Mouse (Mus musculus): ENCODE results near the gene Elob.

Elob gene

DNA sequence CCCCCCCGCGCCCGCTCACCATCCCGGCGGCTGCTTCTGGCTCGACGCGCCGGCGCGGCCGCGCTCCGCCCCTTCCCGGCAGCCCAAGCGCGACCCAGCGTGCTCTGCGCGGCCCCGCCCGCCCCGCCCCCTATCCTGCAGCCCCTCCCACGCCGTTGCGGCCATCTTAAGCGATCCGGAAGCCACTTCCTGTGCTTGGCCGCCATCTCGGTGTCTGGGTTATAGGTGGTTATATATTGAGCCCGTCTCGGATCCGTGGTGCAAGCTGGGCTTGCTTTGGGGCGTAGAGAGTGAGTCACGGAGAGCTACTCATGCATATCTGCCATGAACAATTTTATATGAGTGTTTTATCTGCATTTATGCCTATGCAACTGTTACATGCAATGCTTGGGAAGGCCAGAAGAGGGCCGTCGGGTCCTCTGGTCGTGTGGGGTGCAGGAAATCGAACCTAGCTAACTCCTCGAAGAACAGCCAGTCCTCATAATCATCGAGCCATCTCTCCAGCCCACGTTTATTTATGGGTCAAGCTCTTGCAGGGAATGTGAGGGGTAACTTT lies at the start of gene Elob:
TSS of gene Elob (minus strand) at position 73 of the 556 bp plus-strand sequence.
- DNase-seq = peak; percentile 87

DNA sequence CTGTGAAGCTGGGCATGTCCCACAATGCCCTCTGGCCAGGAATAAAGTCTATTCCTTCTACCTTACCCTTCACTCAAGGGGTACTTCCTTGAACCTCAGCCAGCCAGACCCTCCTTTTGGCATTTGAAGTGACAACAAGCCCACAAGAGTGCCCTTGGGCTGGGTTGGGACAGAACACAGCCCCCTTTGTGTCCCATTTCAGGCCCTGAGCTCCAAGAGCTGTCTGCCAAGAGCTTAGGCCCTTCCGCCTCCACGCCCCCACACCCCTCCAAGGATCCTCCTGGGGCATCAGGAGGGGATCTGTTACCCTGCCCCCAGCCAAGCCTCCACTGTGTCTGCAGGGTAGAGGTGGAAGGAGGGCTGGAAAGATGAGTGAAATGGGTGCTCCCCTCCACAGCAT lies 48.2 kb upstream of the Elob start:
- no peak for DNase-seq

DNA sequence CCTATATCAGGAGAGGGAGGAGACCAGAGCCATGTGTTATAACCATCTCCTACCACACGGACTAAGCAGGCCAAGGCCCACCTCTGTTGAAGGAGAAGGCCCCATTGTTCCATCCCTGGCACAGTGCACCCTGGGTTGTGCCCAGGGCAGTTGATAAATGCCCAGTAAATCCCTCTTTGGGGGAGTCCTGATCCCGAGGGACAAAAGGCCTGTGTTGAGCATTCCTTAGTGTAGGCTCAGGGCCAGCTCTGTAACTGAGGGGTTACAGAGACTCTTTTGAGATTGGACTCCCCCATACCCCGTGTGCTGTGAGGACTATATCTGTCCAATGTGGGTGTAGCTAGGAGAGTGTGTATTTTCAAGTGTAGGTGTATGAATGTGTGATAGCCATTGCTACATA lies 47.8 kb upstream of the Elob start:
- DNase-seq = no peak

DNA sequence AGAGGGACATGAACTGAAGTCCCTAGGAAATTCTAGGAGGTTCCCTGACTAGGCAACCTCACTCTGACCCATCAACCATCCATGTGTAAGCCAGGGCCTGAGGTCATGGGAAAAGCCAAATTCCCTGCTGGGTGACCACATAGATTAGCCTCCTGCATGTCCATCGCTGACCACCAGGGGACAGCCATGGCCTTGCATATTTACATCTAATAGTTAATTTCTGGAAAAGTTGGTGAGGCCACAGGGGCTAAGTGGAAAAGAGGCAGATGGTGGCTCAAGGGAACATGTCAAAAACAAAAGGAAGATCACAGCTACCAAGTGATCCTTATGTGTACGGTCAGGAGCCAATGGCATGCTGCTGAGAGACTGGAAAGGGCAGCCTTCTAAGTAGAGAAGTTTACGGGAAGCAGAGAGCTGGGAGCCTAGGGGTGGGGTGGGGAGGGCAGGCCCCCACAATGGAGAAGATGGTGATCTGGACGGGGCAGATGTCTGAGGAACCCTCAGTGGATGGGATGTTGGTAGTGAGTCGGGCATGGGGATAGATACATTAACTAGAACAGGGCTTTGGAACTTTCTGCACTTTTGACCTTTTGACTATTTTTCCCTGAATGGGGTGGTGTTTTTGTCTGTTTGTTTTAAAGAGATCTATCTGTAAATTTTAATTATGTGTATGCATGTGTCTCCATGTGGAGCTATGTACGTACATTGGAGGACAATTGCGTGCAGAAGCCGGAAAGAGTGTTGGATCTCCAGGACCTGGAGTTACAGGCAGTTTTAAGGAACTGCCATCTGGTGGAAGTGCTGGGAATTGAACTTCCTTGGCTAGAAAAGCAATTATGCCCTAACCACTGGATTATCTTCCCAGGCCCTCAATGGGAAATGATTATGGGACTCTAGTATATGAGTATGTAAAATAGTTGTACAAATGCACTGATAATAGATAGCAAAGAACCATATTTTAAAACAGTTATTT lies 45.2 kb upstream of the Elob start:
- DNase-seq = no peak

DNA sequence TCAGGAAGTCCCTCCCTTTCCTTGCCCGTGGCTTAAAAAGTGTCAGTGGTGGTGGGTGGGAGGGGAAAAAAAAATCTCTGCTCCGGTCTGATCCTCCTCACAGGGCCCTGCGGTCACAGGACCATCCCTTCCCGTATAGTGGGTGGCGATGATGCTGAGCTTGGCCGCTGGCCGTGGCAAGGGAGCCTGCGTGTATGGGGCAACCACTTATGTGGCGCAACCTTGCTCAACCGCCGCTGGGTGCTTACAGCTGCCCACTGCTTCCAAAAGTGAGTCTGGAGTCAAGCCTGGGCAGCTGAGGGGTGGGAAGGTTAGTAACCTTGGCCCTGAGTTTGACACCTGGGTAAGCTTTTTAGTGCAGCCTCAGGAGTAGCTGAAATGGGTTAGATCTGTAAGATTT lies 39.6 kb upstream of the Elob start:
- no peak for DNase-seq

DNA sequence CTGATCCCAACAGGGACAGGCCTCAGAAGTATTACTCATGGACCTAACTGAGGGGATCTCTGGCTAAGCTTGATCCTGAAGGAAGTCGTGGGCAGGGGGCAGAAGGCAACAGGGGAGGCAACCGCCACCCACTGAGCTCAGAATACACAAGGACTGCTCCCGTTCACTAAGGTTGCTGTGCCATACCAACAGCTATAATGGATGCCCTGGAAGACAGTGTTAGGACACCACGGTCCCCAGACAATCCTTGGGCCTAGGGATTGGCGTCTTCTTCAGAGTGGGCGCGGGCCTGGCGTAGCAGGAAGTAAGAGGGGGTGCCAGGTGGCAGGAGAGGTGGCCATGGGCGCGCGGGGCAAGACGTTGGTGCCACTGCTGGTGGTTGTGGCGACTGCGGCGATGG lies 38.8 kb upstream of the Elob start, which contains the start of gene Prss21:
TSS of gene Prss21 (plus strand) at position 301 of the 400 bp plus-strand sequence.
- no peak for DNase-seq

DNA sequence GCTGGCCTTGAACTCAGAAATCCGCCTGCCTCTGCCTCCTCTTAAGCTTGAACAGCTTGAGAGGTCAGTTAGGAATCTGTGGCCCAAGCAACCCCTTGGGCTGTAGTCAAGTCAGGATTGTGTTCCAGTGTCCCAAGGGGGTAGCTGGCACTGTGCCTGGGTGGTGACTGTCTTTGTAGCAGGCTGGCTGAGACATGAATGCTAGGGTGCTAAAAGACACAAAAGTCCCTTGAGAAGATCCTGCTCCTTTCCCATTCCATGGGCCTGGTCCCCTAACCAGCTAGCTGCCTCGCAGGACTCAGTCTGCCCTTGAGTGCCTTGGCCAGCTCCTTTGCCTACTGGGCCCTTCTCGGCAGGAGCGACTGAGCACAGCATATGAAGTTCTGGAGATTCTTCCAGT lies 34.0 kb upstream of the Elob start:
- DNase-seq = no peak

DNA sequence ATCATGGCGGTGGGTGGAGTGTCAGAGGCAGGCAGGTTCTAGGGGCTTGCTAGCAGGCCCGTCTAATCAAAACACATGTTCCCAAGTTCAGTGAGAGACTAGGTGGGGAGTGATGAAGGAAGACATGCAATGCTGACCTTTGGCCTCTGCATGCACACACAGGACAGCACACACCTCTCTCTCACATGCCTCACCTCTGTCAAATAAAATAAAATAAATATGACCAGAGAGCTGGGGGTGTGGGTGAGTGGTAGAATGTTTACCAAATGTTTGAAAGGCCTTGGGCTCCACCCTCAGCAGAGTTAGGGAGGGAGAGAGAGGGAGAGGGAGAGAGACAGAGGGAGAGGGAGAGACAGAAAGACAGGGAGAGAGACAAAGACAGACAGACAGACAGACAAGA lies 29.0 kb upstream of the Elob start:
- DNase-seq = no peak

DNA sequence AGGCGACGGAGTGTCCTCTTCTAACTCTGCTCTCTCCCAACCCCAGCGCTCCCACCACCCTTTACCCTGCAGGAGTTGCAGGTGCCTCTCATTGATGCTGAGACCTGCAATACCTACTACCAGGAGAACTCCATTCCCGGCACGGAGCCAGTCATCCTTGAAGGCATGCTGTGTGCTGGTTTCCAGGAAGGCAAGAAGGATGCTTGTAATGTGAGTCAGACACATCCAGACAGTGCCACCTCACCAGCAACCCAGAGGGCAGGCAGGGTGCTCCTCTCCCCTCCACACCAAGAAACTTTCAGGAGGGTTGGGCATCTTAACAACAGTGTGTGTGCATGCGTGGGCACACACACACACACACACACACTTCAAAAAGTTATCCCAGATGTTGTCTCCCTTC lies 28.3 kb upstream of the Elob start:
- no peak for DNase-seq

DNA sequence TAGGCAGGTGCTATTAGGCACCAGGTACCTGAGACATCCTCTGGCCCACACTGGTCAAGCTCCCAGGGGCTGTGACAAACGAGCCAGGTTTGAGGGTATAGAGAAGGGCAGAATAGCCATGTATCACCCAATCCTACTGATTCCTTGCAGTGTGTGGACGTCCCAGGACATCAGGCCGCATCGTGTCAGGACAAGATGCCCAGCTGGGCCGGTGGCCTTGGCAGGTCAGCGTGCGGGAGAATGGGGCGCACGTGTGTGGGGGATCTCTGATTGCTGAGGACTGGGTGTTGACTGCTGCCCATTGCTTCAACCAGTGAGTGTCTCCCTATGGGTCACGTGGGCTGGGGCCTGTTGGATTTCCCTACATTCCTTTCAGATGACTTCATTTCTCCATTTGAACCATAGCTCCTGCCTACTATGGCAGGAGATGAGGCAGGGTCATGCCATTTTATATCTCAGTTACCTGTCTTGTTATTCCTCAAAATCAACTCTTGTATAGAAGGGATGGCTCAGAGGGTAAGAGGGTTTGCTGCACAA lies 25.4 kb upstream of the Elob start:
- DNase-seq = no peak

DNA sequence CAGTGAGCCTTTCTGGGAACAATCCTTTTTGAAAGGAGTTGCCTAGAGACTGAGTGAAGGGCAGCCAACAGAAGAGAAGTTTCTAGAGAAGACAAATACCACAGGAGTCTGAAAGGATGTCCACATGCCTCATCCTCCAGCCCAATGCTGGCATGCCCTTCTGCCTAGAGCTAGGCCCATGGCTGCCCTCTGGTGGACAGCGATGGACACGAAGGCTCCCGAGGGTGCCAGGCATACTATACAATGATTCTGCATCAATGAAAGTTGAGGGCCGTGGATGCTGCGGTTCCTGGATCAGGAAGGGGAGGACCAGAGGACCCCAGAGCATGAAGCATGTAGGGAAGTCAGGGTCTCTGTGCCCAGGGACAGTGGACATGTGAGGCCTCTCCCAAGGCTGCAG lies 24.4 kb upstream of the Elob start:
- no peak for DNase-seq

DNA sequence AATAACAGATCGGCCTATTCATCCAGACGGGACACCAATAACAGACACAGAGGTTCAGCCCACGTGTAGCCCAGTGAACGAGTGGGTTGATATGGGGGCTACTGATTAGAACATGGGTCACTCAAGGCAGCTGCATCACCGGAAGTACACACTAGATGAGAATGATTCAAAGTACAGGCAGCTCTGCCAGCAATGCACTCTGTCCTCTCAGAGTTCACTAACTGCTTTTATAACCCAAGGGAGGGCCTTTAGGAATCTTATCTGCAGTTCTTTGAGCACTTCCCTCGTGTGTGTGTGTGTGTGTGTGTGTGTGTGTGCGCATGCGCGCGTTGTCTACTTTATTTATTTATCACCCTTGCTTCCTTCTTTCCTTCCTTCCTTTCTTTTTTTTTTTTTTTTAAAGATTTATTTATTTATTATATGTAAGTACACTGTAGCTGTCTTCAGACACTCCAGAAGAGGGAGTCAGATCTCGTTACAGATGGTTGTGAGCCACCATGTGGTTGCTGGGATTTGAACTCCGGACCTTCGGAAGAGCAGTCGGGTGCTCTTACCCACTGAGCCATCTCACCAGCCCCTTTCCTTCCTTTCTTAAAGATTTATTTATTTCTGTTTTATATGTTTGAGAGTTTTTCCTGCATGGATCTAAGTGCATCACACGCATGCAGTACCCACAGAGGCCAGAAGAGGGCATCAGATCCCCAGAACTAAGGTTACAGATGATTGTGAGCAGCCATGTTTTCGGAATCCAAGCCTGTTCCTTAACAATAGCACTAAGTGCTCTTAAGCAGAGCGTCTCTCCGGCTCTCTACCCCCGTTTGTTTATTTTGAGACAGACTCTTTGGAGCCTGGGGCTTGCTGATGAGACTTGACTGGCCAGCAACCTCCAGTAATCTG lies 22.2 kb upstream of the Elob start:
- no peak for DNase-seq

DNA sequence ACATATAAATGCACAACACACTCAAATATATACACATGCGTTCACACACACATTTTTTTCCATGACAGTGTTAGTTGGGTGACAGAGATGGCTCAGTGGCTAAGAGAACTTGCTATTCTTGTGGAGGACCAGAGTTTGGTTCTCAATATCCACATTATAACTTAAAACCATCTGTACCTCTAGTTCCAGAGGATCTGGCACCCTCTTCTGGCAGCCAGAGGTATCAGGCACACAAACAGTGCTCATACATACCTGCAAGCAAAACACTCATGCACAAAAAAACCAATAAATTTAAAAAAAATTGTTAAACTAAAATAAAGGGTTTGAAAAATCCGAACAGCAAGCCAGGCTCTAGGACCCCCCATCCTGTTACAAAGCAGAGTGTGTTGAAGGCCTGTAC lies 21.1 kb upstream of the Elob start:
- no peak for DNase-seq

DNA sequence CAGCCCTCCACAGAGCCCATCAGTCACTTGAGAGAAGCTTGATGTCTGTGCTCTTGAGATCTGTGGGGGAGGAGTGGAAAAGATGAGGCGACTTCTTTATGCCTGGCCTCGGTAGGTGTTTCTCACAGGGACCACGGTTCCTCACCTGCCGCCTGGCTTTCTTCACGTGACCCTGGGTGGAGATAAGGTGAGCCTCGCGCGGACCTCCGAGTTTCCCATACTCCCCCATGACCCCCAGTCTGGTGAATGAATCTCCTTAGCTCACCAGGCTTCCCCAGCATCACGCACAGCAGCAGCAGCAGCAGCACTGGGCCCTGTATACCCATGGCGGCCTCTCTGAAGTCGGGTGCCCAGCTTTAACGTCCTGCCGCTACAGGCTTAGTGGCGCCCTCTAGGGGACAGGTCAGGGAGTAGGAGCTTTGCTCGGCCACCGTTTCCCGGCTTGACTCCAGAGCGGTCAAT lies 14.9 kb upstream of the Elob start, which contains the start of the genes Prss32 and Prss41:
TSS of gene Prss32 (plus strand) at position 44 of the 462 bp plus-strand sequence.
TSS of gene Prss41 (minus strand) at position 361 of the 462 bp plus-strand sequence.
- DNase-seq = no peak

DNA sequence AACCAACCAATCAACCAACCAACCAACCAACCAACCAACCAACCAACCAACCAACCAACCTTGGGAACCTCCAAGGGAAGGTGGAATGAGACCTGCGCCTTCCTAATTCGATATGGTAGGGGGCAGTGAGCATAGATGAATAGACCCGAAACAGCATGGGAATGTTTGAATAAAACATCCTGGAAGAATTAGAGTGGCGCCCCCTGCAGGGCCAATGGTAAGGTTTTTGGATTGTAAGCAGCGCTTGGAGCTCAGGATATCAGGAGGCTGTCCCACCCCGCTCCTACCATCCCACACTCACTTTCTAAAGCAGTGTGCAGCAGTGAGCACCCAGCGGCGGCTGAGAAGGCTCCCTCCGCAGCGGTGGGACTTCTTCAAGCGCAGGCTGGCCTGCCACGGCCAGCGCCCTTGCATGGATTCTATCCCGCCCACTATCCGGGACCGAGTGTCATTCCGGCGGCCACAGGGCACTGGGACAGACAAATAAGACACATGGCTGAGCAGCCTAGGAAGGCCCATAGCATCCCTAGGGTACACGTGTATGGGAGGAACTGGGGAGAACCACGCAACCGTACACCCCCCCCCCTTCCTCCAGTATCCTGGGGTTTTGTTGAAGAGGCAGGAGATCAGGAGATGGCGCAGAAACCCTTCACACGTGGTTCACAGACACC lies 14.3 kb upstream of the Elob start:
- DNase-seq = no peak

DNA sequence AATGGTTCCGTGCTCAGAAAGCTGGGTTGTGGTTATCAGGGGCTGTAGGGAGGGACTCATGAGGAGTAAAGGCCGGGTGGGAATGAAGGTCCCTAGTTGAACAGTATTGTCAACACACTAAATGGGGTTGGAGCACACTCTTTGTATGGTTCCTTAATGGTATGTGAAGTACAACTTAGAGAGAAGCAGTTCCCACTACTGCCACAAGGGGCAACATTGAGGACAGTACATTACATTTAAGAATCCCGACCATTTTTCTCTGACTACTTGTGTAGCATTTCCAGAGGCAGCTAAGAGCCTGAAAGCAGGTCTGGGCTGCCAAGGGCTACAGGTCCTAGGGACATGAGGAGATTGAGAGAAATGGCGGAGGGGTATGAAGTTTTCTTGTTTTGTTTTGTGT lies 12.2 kb upstream of the Elob start:
- peak; percentile 33 for DNase-seq

DNA sequence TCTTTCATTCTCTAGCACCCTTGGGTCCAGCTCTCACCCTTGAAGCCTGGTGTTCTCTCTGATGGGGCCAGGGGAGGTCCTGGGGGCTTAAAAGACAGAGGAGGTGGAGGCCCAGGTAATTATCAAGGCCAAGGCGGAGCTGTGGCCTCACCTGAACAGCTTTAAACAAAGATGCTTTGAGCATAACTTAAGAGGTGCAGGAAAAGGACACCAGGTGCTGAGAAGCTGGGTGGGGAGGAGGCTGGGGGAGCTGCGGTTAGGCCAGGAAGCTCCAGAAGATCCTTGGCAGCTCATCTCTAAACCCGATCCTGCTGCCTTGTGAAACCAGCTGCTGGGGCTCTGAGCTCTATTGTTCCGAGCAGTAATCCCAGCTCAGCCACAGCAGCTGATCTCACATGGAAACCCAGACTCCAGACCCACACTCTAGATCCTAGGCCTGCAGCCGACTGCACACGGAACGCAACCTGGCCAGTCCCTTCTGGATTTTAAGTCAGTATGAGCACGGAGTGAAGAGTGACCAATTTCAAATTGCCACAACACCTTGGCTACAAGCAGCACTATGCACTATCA lies 7.2 kb upstream of the Elob start, which contains the start of gene Prss33:
TSS of gene Prss33 (minus strand) at position 51 of the 570 bp plus-strand sequence.
- no peak for DNase-seq

DNA sequence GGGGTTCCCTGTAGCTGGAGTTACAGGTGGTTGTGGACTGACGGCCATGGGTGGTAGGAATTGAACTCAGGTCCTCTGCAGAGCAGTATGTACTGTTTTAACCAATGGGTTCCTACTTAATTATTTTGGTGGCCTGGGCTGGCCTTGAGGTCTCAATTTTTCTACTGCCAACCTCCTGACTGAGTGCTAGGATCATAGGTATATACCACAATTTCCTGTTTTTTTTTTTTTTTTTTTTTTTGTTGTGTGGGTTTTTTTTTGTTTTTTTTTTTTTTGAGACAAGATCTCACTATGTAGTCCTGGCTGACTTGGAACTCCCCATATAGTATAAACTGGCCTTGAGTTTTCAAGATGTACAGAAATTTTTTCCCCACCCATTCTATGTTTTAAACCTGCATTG lies 2.3 kb upstream of the Elob start:
- DNase-seq = no peak

DNA sequence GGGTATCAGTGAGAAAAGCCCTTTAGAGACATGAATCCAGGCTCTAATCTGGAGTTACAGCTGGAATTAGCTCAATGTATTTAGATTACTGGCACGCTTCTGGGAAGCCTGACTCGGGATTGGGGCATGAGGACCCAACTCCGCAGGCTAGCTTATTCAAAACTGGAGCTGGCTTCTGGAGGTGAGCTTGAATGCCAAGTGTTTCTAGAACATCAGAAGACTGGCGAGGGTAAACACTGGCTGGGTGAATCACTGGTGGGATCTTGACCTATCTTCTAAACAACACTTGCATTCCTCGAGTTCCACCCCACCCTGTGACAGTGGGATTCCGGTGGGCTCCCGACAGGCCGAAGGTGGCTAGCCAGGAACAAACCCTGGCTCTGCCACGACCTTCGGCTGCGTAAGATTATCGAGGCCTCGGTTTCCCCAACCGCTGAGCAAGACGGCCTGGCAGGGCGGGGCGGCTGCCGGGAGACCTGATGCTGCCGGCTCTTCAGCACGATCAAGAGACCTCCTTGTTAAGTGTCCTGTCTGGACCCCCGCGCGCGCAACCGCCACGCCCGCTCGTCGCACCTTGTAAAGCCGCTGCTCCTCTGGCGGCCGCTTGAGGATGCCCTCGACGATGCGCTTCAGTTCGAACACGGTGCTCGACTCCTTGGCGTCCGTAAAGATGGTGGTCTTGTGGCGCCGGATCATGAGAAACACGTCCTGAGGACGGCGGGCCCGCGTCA lies 500 bp downstream of the Elob start:
- peak; percentile 76 for DNase-seq

DNA sequence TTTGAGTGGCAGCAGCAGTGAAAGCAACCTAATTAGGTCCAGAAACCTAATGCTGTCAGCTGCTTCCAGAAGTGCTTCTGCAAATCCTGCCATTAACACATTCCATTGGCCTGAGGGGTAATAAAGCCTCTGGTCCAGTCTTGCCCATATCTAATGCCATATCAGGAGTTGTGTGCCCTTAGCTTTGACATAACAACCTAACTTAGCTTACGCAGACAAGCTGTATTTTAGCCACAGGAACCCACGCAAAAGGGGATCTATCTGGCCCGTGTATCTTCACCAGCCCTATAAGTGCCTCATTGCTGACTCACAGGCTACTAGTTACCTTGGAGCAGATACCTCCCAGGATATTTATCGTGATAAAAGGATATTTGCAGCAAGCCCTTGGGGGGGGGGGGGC lies 3.3 kb downstream of the Elob start:
- no peak for DNase-seq

DNA sequence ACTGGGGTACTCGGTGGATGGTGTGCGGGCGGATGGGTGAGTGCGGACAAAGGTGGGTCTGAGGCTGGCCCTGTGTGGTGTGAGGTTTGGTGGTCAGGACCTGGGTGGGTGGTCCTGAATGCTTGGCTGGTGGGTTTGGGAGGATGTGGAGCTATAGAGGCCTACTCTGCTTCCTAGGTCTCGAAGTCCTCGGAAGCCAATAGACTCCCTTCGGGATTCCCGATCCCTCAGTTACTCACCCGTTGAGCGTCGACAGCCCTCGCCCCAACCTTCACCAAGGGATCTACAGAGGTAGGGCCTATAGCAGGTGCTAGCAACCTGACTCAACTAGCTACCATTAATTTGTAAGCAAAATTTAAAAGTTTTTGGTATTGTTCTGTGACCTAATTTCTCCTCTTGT lies 5.3 kb downstream of the Elob start:
- DNase-seq = no peak

All from right cerebral cortex, postnatal 25 days (tissue).